ENCODE assay signal across 8 mouse cellular contexts in the genomic region with DNA sequence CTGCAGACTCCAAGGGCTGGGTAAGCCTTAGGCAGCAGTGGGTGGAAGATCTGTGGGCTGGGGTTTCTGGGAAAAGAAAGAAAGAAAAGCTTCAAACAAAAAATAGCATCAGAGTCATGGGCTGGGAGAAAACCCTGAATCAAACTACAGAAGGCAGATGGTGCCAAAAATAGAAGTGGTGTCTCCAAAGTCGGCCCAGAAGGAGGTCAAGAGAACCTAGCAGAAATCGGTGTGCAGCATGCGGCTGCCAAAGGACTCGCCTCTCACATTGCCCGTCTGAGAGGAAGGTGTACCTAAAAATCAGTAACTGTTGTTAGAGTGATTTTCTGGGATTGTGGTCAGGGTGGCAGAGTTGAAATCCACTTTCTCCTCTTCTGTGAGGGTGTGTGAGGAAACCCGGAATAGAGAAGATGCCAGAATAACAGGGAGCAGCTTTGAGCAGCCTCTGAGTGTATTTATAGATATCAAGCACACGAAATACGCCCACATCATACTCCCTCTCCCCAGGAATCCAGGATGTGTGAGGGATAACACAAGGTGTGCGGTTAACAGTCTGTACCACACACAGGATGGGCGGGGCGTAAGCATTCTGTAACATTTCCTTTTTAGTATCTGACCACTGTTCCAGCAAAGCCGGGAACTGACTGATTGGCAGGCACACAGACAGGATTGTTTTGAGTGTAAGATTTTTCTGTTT. TPM values are rescaled to one million over a fixed set of nuclear protein-coding genes. Genes with fewer than 3 reads are reported as not detected.
A peak's percentile ranks its signal among the peaks of the same experiment; 100 is the strongest.
DNase-seq lines count a peak whose midpoint lies in the region; ATAC-seq and TF ChIP-seq lines count a peak whose summit lies in the region.

No protein-coding gene starts in this region.

- no peak overlapping the region for H3K4me3 ChIP-seq in heart, embryonic 10.5 days
- 0 out of 2 replicates have a peak overlapping the region, but pooled peaks have one; percentile 7 for H3K4me3 ChIP-seq in heart, postnatal 0 days (ENCODE audit: low read depth, low read length)
- H3K4me3 ChIP-seq in hindbrain, embryonic 13.5 days, result no peak overlapping the region

- no peaks in the 10 kb centered on the region for H3K27me3 ChIP-seq in heart, embryonic 10.5 days (ENCODE audit: insufficient read depth, poor library complexity, severe bottlenecking)
- H3K27me3 ChIP-seq in heart, postnatal 0 days (ENCODE audit: control insufficient read depth, insufficient read depth, low read length), result no peaks in the 10 kb centered on the region
- H3K27me3 ChIP-seq in hindbrain, embryonic 13.5 days, result no peaks in the 10 kb centered on the region

- TF ChIP-seq EP300 in heart, postnatal 0 days (IDR thresholded peaks at IDR 0.05; ENCODE audit: low read depth), result no peak; the same call in 1 of the 2 replicates

- no peaks in the 10 kb centered on the region for H3K9me3 ChIP-seq in heart, embryonic 10.5 days
- 0 out of 2 replicates have a peak, but pooled peaks cover 4% of the 10 kb centered on the region for H3K9me3 ChIP-seq in heart, postnatal 0 days (replicated peaks; ENCODE audit: control insufficient read depth, low read length)
- H3K9me3 ChIP-seq in hindbrain, embryonic 13.5 days, result no peaks in the 10 kb centered on the region

- TF ChIP-seq CTCF in heart, postnatal 0 days (IDR thresholded peaks at IDR 0.05; ENCODE audit: low read depth), result no peak

- peak; percentile 61 to 77 for DNase-seq in heart, adult 18-20 months
- no peak for DNase-seq in heart, embryonic 10.5 days (ENCODE audit: low spot score)
- peak; percentile 23 for DNase-seq in cerebellum, adult 8-10 months
- peak; percentile 27 for DNase-seq in heart, postnatal 0 days (ENCODE audit: low spot score)
- peak; percentile 45 for DNase-seq in lung, postnatal 25 days (ENCODE audit: low spot score)
- DNase-seq in embryo, embryonic 9.5 days (ENCODE audit: extremely low spot score), result no peak

- no peaks in the 10 kb centered on the region for H3K36me3 ChIP-seq in heart, embryonic 10.5 days
- no peaks in the 10 kb centered on the region for H3K36me3 ChIP-seq in heart, postnatal 0 days (replicated peaks; ENCODE audit: control insufficient read depth, insufficient read depth, low read length)
- no peaks in the 10 kb centered on the region for H3K36me3 ChIP-seq in hindbrain, embryonic 13.5 days

- H3K9ac ChIP-seq in heart, postnatal 0 days (replicated peaks; ENCODE audit: low read depth, low read length), result no peak overlapping the region
- no peak overlapping the region for H3K9ac ChIP-seq in hindbrain, embryonic 13.5 days

- H3K4me1 ChIP-seq in heart, embryonic 10.5 days, result peaks cover 7% of the 10 kb centered on the region; the same call in 1 of the 2 replicates
- no peaks in the 10 kb centered on the region for H3K4me1 ChIP-seq in heart, postnatal 0 days (ENCODE audit: control insufficient read depth, insufficient read depth)
- H3K4me1 ChIP-seq in hindbrain, embryonic 13.5 days (replicated peaks), result no peaks in the 10 kb centered on the region

- H3K4me2 ChIP-seq in heart, postnatal 0 days (ENCODE audit: low read depth, low read length), result peak overlapping the region; percentile 42
- no peak overlapping the region for H3K4me2 ChIP-seq in hindbrain, embryonic 13.5 days

- WGBS in heart, embryonic 10.5 days, result 60% methylated on average over 12 of the region's 12 CpGs
- WGBS in heart, postnatal 0 days, result 19% methylated on average over 12 of the region's 12 CpGs
- 89% methylated on average over 12 of the region's 12 CpGs for WGBS in hindbrain, embryonic 13.5 days

- no peak overlapping the region for H3K27ac ChIP-seq in heart, embryonic 10.5 days
- H3K27ac ChIP-seq in heart, postnatal 0 days (ENCODE audit: low read depth), result no peak overlapping the region
- H3K27ac ChIP-seq in hindbrain, embryonic 13.5 days, result no peak overlapping the region

- ATAC-seq in heart, postnatal 0 days (ENCODE audit: insufficient read depth, low read depth), result peak; percentile 74
- ATAC-seq in hindbrain, embryonic 13.5 days (ENCODE audit: low FRiP score), result no peak
- ATAC-seq in erythroid progenitor cell, adult 5-6 weeks (replicated peaks; ENCODE audit: low FRiP score, poor library complexity, severe bottlenecking), result no peak

RNA-seq across cellular contexts. Expression of gene Klhl2, which starts 21.8 kb away (rescaled TPM):
- 10 to 100 TPM; 18.2 to 24.2 TPM for total RNA-seq in heart, adult 18-20 months (2021)
- polyA plus RNA-seq in heart, embryonic 10.5 days (2016; fragmentation: Nextera tagmentation; extraction: Ambion mirVana), result 10.0 and 11.9 TPM in 2 replicates
- 10.0 and 10.5 TPM in 2 replicates for total RNA-seq in heart, postnatal 0 days (2014; rRNA removed; ENCODE audit: low replicate concordance)
- 5.8 and 6.0 TPM in 2 replicates for polyA plus RNA-seq in heart, postnatal 0 days (2015; fragmentation: Nextera tagmentation; extraction: Ambion mirVana)
- polyA plus RNA-seq in hindbrain, embryonic 13.5 days (2015; fragmentation: Nextera tagmentation; extraction: Ambion mirVana), result 18.8 and 23.3 TPM in 2 replicates
- 1.4 and 4.6 TPM in 2 replicates for total RNA-seq in erythroid progenitor cell, adult 5-6 weeks (2015; ENCODE audit: low replicate concordance)
- 1.2 and 2.6 TPM in 2 replicates for total RNA-seq in erythroid progenitor cell, adult 5-6 weeks (2017; ENCODE audit: low replicate concordance)

Comparison
In these comparisons a context has a peak if more than half of its experiments do, and no peak if none do; other contexts are left out.
1. DNase-seq: peak in heart, adult 18-20 months (2 of 2), cerebellum, adult 8-10 months (single experiment), heart, postnatal 0 days (single experiment) and lung, postnatal 25 days (single experiment); none in heart, embryonic 10.5 days (single experiment) and embryo, embryonic 9.5 days (single experiment).